Mouse (Mus musculus) small intestine, adult 2 months (tissue): ENCODE results near the gene Pou2f2.

Source experiments
- CTCF ChIP-seq: fragments of 200-500 bp; IDR thresholded peaks from 2 replicates; pipeline ENCODE4 v1.5.1; 2012; ENCODE audit warnings: low read depth, mild to moderate bottlenecking, control low read depth, inconsistent platforms, low read length, moderate library complexity, mixed read lengths; ENCODE audit not compliant: insufficient replicate concordance, insufficient read length; ENCODE audit errors: extremely low read depth
- POLR2A ChIP-seq: fragments of 200-500 bp; IDR thresholded peaks from 2 replicates; pipeline ENCODE4 v1.6.1; 2012; ENCODE audit warnings: low read depth, mild to moderate bottlenecking, control low read depth, inconsistent platforms, low read length, moderate library complexity

DNA sequence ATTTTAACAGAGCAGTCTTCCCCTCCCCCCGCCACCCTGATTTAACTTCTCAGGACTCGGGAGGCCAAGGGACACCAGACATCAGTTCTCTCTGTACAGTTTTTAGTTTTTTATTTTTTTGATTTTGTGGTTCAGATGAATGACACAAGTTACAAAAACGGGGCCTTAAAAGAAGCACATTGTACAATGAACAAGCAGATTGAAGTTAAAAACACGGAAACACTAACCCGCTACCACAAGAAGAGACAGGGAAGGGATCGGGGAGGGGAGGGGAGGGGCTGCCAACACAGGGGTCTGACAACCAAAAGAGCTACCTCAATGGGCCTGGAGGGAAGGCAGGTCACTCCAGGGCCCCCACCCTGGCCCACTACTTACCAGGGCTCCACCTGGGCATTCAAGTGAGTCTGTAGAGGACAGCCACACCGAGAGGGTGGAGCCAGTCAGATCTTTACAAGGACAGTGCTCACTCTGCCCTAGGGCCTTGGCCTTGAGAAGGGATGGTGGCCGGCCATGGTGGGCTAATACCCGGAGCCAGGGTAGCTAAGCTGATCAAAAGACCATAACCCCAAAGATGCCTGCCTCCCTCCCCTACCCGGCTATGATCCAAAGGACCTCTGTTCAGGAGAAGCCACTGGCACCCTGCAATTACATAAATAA, 92.1 kb downstream of the Pou2f2 start:
- TF ChIP-seq CTCF (no peak), POLR2A (no peak)
